Mouse (Mus musculus): Measurements from ENCODE around the gene Cpn1. TPM values are rescaled to one million over a fixed set of nuclear protein-coding genes. Genes with fewer than 3 reads are reported as not detected.

The Cpn1 gene
- polyA plus RNA-seq, 1 experiment from 2014 or later: 0.12 TPM

GRCm38 (mm10) chr19:44021502-44021901 is 35.1 kb upstream of the Cpn1 start:
- Histone ChIP-seq H3K4me2 (ENCODE audit: low read length) (no peak overlapping the region), H3K36me3 (ENCODE audit: control insufficient read depth, insufficient read depth, low read length) (no peaks in the 10 kb centered on the region), H3K27ac (replicated peaks; ENCODE audit: low read depth, low read length) (no peak overlapping the region), H3K4me3 (replicated peaks; ENCODE audit: low read depth, low read length) (no peak overlapping the region), H3K27me3 (ENCODE audit: control insufficient read depth, insufficient read depth, low read length) (no peaks in the 10 kb centered on the region), H3K4me1 (ENCODE audit: control insufficient read depth, insufficient read depth, low read length) (no peaks in the 10 kb centered on the region), H3K9ac (replicated peaks; ENCODE audit: low read length) (no peak overlapping the region), H3K9me3 (ENCODE audit: control insufficient read depth, low read length) (no peaks in the 10 kb centered on the region)
- DNase-seq: no peak
- WGBS: 94% methylated on average over 4 of the region's 4 CpGs
- ATAC-seq (ENCODE audit: low FRiP score, low TSS enrichment): no peak

- Histone ChIP-seq H3K27me3 (ENCODE audit: control insufficient read depth, insufficient read depth, low read length) (no peaks in the 10 kb centered on the region), H3K4me1 (ENCODE audit: control insufficient read depth, insufficient read depth, low read length) (no peaks in the 10 kb centered on the region), H3K9me3 (ENCODE audit: control insufficient read depth, low read length) (no peaks in the 10 kb centered on the region), H3K9ac (replicated peaks; ENCODE audit: low read length) (no peak overlapping the region), H3K27ac (replicated peaks; ENCODE audit: low read depth, low read length) (no peak overlapping the region), H3K36me3 (ENCODE audit: control insufficient read depth, insufficient read depth, low read length) (no peaks in the 10 kb centered on the region), H3K4me3 (replicated peaks; ENCODE audit: low read depth, low read length) (no peak overlapping the region), H3K4me2 (ENCODE audit: low read length) (no peak overlapping the region)
- no peak for DNase-seq
- no peak for ATAC-seq (ENCODE audit: low FRiP score, low TSS enrichment)
- WGBS: 68% methylated on average over 7 of the region's 7 CpGs
Measured at GRCm38 (mm10) chr19:44019739-44020138, 33.4 kb upstream of the Cpn1 start.

GRCm38 (mm10) chr19:44013862-44014261 is 27.5 kb upstream of the Cpn1 start:
- Histone ChIP-seq H3K27ac (replicated peaks; ENCODE audit: low read depth, low read length) (no peak overlapping the region), H3K36me3 (ENCODE audit: control insufficient read depth, insufficient read depth, low read length) (no peaks in the 10 kb centered on the region), H3K9me3 (ENCODE audit: control insufficient read depth, low read length) (no peaks in the 10 kb centered on the region), H3K4me3 (replicated peaks; ENCODE audit: low read depth, low read length) (no peak overlapping the region), H3K9ac (replicated peaks; ENCODE audit: low read length) (no peak overlapping the region), H3K4me1 (ENCODE audit: control insufficient read depth, insufficient read depth, low read length) (no peaks in the 10 kb centered on the region), H3K4me2 (ENCODE audit: low read length) (no peak overlapping the region), H3K27me3 (ENCODE audit: control insufficient read depth, insufficient read depth, low read length) (no peaks in the 10 kb centered on the region)
- WGBS: 83% methylated on average over 6 of the region's 6 CpGs
- no peak for DNase-seq
- ATAC-seq (ENCODE audit: low FRiP score, low TSS enrichment): no peak

- H3K4me2 ChIP-seq (ENCODE audit: low read length): no peak overlapping the region
- no peaks in the 10 kb centered on the region for H3K4me1 ChIP-seq (ENCODE audit: control insufficient read depth, insufficient read depth, low read length)
- no peak overlapping the region for H3K9ac ChIP-seq (replicated peaks; ENCODE audit: low read length)
- no peaks in the 10 kb centered on the region for H3K27me3 ChIP-seq (ENCODE audit: control insufficient read depth, insufficient read depth, low read length)
- no peak overlapping the region for H3K27ac ChIP-seq (replicated peaks; ENCODE audit: low read depth, low read length)
- no peaks in the 10 kb centered on the region for H3K36me3 ChIP-seq (ENCODE audit: control insufficient read depth, insufficient read depth, low read length)
- ATAC-seq (ENCODE audit: low FRiP score, low TSS enrichment) (no peak), DNase-seq (peak; percentile 5)
- H3K4me3 ChIP-seq (replicated peaks; ENCODE audit: low read depth, low read length): no peak overlapping the region
- 87% methylated on average over 15 of the region's 15 CpGs for WGBS
- no peaks in the 10 kb centered on the region for H3K9me3 ChIP-seq (ENCODE audit: control insufficient read depth, low read length)
Measured at GRCm38 (mm10) chr19:44008784-44009183, 22.4 kb upstream of the Cpn1 start.

- DNase-seq: peak; percentile 3
- no peaks in the 10 kb centered on the region for H3K36me3 ChIP-seq (ENCODE audit: control insufficient read depth, insufficient read depth, low read length)
- no peaks in the 10 kb centered on the region for H3K9me3 ChIP-seq (ENCODE audit: control insufficient read depth, low read length)
- H3K9ac ChIP-seq (replicated peaks; ENCODE audit: low read length): no peak overlapping the region
- 48% methylated on average over 12 of the region's 12 CpGs for WGBS
- ATAC-seq (ENCODE audit: low FRiP score, low TSS enrichment): no peak
- no peak overlapping the region for H3K27ac ChIP-seq (replicated peaks; ENCODE audit: low read depth, low read length)
- H3K27me3 ChIP-seq (ENCODE audit: control insufficient read depth, insufficient read depth, low read length): no peaks in the 10 kb centered on the region
- H3K4me2 ChIP-seq (ENCODE audit: low read length): no peak overlapping the region
- H3K4me1 ChIP-seq (ENCODE audit: control insufficient read depth, insufficient read depth, low read length): no peaks in the 10 kb centered on the region
- no peak overlapping the region for H3K4me3 ChIP-seq (replicated peaks; ENCODE audit: low read depth, low read length)
Measured at GRCm38 (mm10) chr19:44007186-44007585, 20.8 kb upstream of the Cpn1 start.

- H3K4me1 ChIP-seq (ENCODE audit: control insufficient read depth, insufficient read depth, low read length): no peaks in the 10 kb centered on the region
- H3K9me3 ChIP-seq (ENCODE audit: control insufficient read depth, low read length): no peaks in the 10 kb centered on the region
- no peak overlapping the region for H3K9ac ChIP-seq (replicated peaks; ENCODE audit: low read length)
- ATAC-seq (ENCODE audit: low FRiP score, low TSS enrichment) (no peak), DNase-seq (no peak)
- 80% methylated on average over 4 of the region's 4 CpGs for WGBS
- no peak overlapping the region for H3K27ac ChIP-seq (replicated peaks; ENCODE audit: low read depth, low read length)
- no peak overlapping the region for H3K4me3 ChIP-seq (replicated peaks; ENCODE audit: low read depth, low read length)
- H3K27me3 ChIP-seq (ENCODE audit: control insufficient read depth, insufficient read depth, low read length): no peaks in the 10 kb centered on the region
- H3K4me2 ChIP-seq (ENCODE audit: low read length): no peak overlapping the region
- no peaks in the 10 kb centered on the region for H3K36me3 ChIP-seq (ENCODE audit: control insufficient read depth, insufficient read depth, low read length)
Measured at GRCm38 (mm10) chr19:44005025-44005424, 18.7 kb upstream of the Cpn1 start.

- no peak overlapping the region for H3K4me2 ChIP-seq (ENCODE audit: low read length)
- H3K9ac ChIP-seq (replicated peaks; ENCODE audit: low read length): no peak overlapping the region
- no peaks in the 10 kb centered on the region for H3K36me3 ChIP-seq (ENCODE audit: control insufficient read depth, insufficient read depth, low read length)
- ATAC-seq (ENCODE audit: low FRiP score, low TSS enrichment) (no peak), DNase-seq (no peak)
- WGBS: 92% methylated on average over 2 of the region's 2 CpGs
- H3K27ac ChIP-seq (replicated peaks; ENCODE audit: low read depth, low read length): no peak overlapping the region
- no peaks in the 10 kb centered on the region for H3K27me3 ChIP-seq (ENCODE audit: control insufficient read depth, insufficient read depth, low read length)
- H3K9me3 ChIP-seq (ENCODE audit: control insufficient read depth, low read length): no peaks in the 10 kb centered on the region
- no peaks in the 10 kb centered on the region for H3K4me1 ChIP-seq (ENCODE audit: control insufficient read depth, insufficient read depth, low read length)
- no peak overlapping the region for H3K4me3 ChIP-seq (replicated peaks; ENCODE audit: low read depth, low read length)
Measured at GRCm38 (mm10) chr19:44004261-44004660, 17.9 kb upstream of the Cpn1 start.

- no peaks in the 10 kb centered on the region for H3K9me3 ChIP-seq (ENCODE audit: control insufficient read depth, low read length)
- H3K27me3 ChIP-seq (ENCODE audit: control insufficient read depth, insufficient read depth, low read length): no peaks in the 10 kb centered on the region
- H3K9ac ChIP-seq (replicated peaks; ENCODE audit: low read length): no peak overlapping the region
- ATAC-seq (ENCODE audit: low FRiP score, low TSS enrichment) (no peak), DNase-seq (no peak)
- H3K4me3 ChIP-seq (replicated peaks; ENCODE audit: low read depth, low read length): no peak overlapping the region
- no peaks in the 10 kb centered on the region for H3K36me3 ChIP-seq (ENCODE audit: control insufficient read depth, insufficient read depth, low read length)
- no peak overlapping the region for H3K4me2 ChIP-seq (ENCODE audit: low read length)
- 72% methylated on average over 5 of the region's 5 CpGs for WGBS
- H3K4me1 ChIP-seq (ENCODE audit: control insufficient read depth, insufficient read depth, low read length): no peaks in the 10 kb centered on the region
- no peak overlapping the region for H3K27ac ChIP-seq (replicated peaks; ENCODE audit: low read depth, low read length)
Measured at GRCm38 (mm10) chr19:44000720-44001119, 14.4 kb upstream of the Cpn1 start.

GRCm38 (mm10) chr19:44000061-44000460 is 13.7 kb upstream of the Cpn1 start:
- no peaks in the 10 kb centered on the region for H3K36me3 ChIP-seq (ENCODE audit: control insufficient read depth, insufficient read depth, low read length)
- no peaks in the 10 kb centered on the region for H3K27me3 ChIP-seq (ENCODE audit: control insufficient read depth, insufficient read depth, low read length)
- DNase-seq (no peak), ATAC-seq (ENCODE audit: low FRiP score, low TSS enrichment) (no peak)
- no peak overlapping the region for H3K4me2 ChIP-seq (ENCODE audit: low read length)
- H3K9me3 ChIP-seq (ENCODE audit: control insufficient read depth, low read length): no peaks in the 10 kb centered on the region
- no peaks in the 10 kb centered on the region for H3K4me1 ChIP-seq (ENCODE audit: control insufficient read depth, insufficient read depth, low read length)
- no peak overlapping the region for H3K27ac ChIP-seq (replicated peaks; ENCODE audit: low read depth, low read length)
- H3K4me3 ChIP-seq (replicated peaks; ENCODE audit: low read depth, low read length): no peak overlapping the region
- no peak overlapping the region for H3K9ac ChIP-seq (replicated peaks; ENCODE audit: low read length)
- WGBS: 82% methylated on average over 1 of the region's 1 CpGs

Measured in midbrain, embryonic 14.5 days (tissue).